Mouse (Mus musculus): ENCODE data around the gene Gng3.

- TF ChIP-seq CTCF (IDR thresholded peaks at IDR 0.05; ENCODE audit: low read depth) (no peak), EP300 (IDR thresholded peaks at IDR 0.05; ENCODE audit: low read depth) (no peak)
These were observed 12.6 kb upstream of the Gng3 start for GRCm38 (mm10) chr19:8851639-8852038.

Data from liver, postnatal 0 days (tissue).